Mouse (Mus musculus) left cerebral cortex, adult 8-10 months (tissue): ENCODE measurements around the gene Slc25a43. TPM values are rescaled to one million over a fixed set of nuclear protein-coding genes. Genes with fewer than 3 reads are reported as not detected.

Experiments used
- DNase-seq, 2 experiments: peaks; one replicate each; pipeline ENCODE4 v3.0.0; 2022; ENCODE audit warnings: low spot score in 2 of 2
- total RNA-seq, 4 experiments: library from RNA; stranded (reverse); gene quantifications; 2 replicates each; pipeline ENCODE4 v1.2.4; 2022

Gene Slc25a43
- total RNA-seq, 4 experiments from 2014 or later, result 0.73 to 1.4 (median 0.97) TPM; not detected in 1

GRCm38 (mm10) chrX:36823932-36824711, 80.7 kb downstream of the Slc25a43 start:
- DNase-seq, result no peak

GRCm38 (mm10) chrX:36825032-36825431, 81.6 kb downstream of the Slc25a43 start:
- DNase-seq, result no peak

Other genes with a start within 250 kb of the Slc25a43 start
- gene Pgrmc1, start 145.5 kb upstream of the Slc25a43 start, total RNA-seq, result 100 to 1,000 TPM; 272 to 296 (median 284) TPM
- gene Akap17b, start 98.3 kb upstream of the Slc25a43 start, total RNA-seq, result 10 to 100 TPM; 11.7 to 13.4 (median 12.5) TPM
- 100 to 1,000 TPM; 337 to 365 (median 350) TPM for gene Slc25a5, start 52.0 kb downstream of the Slc25a43 start, total RNA-seq
- 10 to 100 TPM; 38.8 to 46.3 (median 44.9) TPM for gene Ube2a, start 130.2 kb downstream of the Slc25a43 start, total RNA-seq
- 10 to 100 TPM; 36.4 to 42.3 (median 37.5) TPM for gene C330007P06Rik, start 130.5 kb downstream of the Slc25a43 start, total RNA-seq
- gene Nkrf, start 159.2 kb downstream of the Slc25a43 start, total RNA-seq, result 10 to 100 TPM; 26.9 to 32.9 (median 31.2) TPM
- gene Sept6, start 248.1 kb downstream of the Slc25a43 start, total RNA-seq, result 10 to 100 TPM; 58.3 to 63.0 (median 59.2) TPM